Mouse (Mus musculus): Measurements from ENCODE around the gene Sema3c. TPM values are rescaled to one million over a fixed set of nuclear protein-coding genes. Genes with fewer than 3 reads are reported as not detected.

Sema3c gene
- polyA plus RNA-seq, 1 experiment, result 0.61 TPM

GRCm38 (mm10) chr5:17584299-17584945 is 10.3 kb downstream of the Sema3c start:
- H3K79me3 ChIP-seq (ENCODE audit: low read depth), result no peaks in the 10 kb centered on the region
- H3K27me3 ChIP-seq (ENCODE audit: control insufficient read depth, insufficient read depth, insufficient read length), result no peaks in the 10 kb centered on the region
- TF ChIP-seq FOSL1 (IDR thresholded peaks at IDR 0.05; ENCODE audit: insufficient read depth, low read length, poor library complexity, severe bottlenecking), result no peak
- no peak for TF ChIP-seq CEBPB (IDR thresholded peaks at IDR 0.05; ENCODE audit: low read depth)
- no peak for TF ChIP-seq MYOD1 (IDR thresholded peaks at IDR 0.05; ENCODE audit: control insufficient read depth, insufficient read length, low read depth)
- TF ChIP-seq MYOG (IDR thresholded peaks at IDR 0.05; ENCODE audit: control insufficient read depth, extremely low read depth, insufficient read length), result no peak
- TF ChIP-seq CTCF (IDR thresholded peaks at IDR 0.05; ENCODE audit: control insufficient read depth, insufficient read depth, insufficient read length), result no peak
- H3K79me2 ChIP-seq (ENCODE audit: control insufficient read depth, insufficient read depth), result no peaks in the 10 kb centered on the region
- no peak overlapping the region for H3ac ChIP-seq (ENCODE audit: control insufficient read depth, insufficient read length, low read depth)
- no peaks in the 10 kb centered on the region for H3K36me3 ChIP-seq (ENCODE audit: control insufficient read depth, insufficient read depth)
- H3K4me3 ChIP-seq (ENCODE audit: insufficient read depth, poor library complexity, severe bottlenecking), result no peak overlapping the region

GRCm38 (mm10) chr5:17586518-17587210 is 12.6 kb downstream of the Sema3c start:
- no peak overlapping the region for H3ac ChIP-seq (ENCODE audit: control insufficient read depth, insufficient read length, low read depth)
- H3K27me3 ChIP-seq (ENCODE audit: control insufficient read depth, insufficient read depth, insufficient read length), result no peaks in the 10 kb centered on the region
- H3K79me3 ChIP-seq (ENCODE audit: low read depth), result no peaks in the 10 kb centered on the region
- no peak overlapping the region for H3K4me3 ChIP-seq (ENCODE audit: insufficient read depth, poor library complexity, severe bottlenecking)
- H3K36me3 ChIP-seq (ENCODE audit: control insufficient read depth, insufficient read depth), result no peaks in the 10 kb centered on the region
- no peak for TF ChIP-seq MAX (IDR thresholded peaks at IDR 0.05)
- no peak for TF ChIP-seq CEBPB (IDR thresholded peaks at IDR 0.05; ENCODE audit: low read depth)
- TF ChIP-seq CTCF (IDR thresholded peaks at IDR 0.05; ENCODE audit: control insufficient read depth, insufficient read depth, insufficient read length), result no peak
- no peak for TF ChIP-seq FOSL1 (IDR thresholded peaks at IDR 0.05; ENCODE audit: insufficient read depth, low read length, poor library complexity, severe bottlenecking)
- no peaks in the 10 kb centered on the region for H3K79me2 ChIP-seq (ENCODE audit: control insufficient read depth, insufficient read depth)

GRCm38 (mm10) chr5:17591908-17592307 is 17.8 kb downstream of the Sema3c start:
- Histone ChIP-seq H3ac (ENCODE audit: control insufficient read depth, insufficient read length, low read depth) (no peak overlapping the region), H3K79me3 (ENCODE audit: low read depth) (no peaks in the 10 kb centered on the region), H3K79me2 (ENCODE audit: control insufficient read depth, insufficient read depth) (no peaks in the 10 kb centered on the region), H3K36me3 (ENCODE audit: control insufficient read depth, insufficient read depth) (no peaks in the 10 kb centered on the region), H3K4me3 (ENCODE audit: insufficient read depth, poor library complexity, severe bottlenecking) (no peak overlapping the region), H3K27me3 (ENCODE audit: control insufficient read depth, insufficient read depth, insufficient read length) (no peaks in the 10 kb centered on the region)
- TF ChIP-seq CEBPB (IDR thresholded peaks at IDR 0.05; ENCODE audit: low read depth) (no peak), USF1 (IDR thresholded peaks at IDR 0.05; ENCODE audit: low read depth) (no peak), CTCF (IDR thresholded peaks at IDR 0.05; ENCODE audit: control insufficient read depth, insufficient read depth, insufficient read length) (no peak), MYOG (IDR thresholded peaks at IDR 0.05; ENCODE audit: control insufficient read depth, extremely low read depth, insufficient read length) (no peak), FOSL1 (IDR thresholded peaks at IDR 0.05; ENCODE audit: insufficient read depth, low read length, poor library complexity, severe bottlenecking) (no peak), MYOD1 (IDR thresholded peaks at IDR 0.05; ENCODE audit: control insufficient read depth, insufficient read length, low read depth) (no peak), MAX (IDR thresholded peaks at IDR 0.05) (no peak)

GRCm38 (mm10) chr5:17601700-17602099 is 27.6 kb downstream of the Sema3c start:
- Histone ChIP-seq H3K27me3 (ENCODE audit: control insufficient read depth, insufficient read depth, insufficient read length) (no peaks in the 10 kb centered on the region), H3K36me3 (ENCODE audit: control insufficient read depth, insufficient read depth) (no peaks in the 10 kb centered on the region), H3K4me3 (ENCODE audit: insufficient read depth, poor library complexity, severe bottlenecking) (no peak overlapping the region), H3K79me3 (ENCODE audit: low read depth) (no peaks in the 10 kb centered on the region), H3ac (ENCODE audit: control insufficient read depth, insufficient read length, low read depth) (no peak overlapping the region), H3K79me2 (ENCODE audit: control insufficient read depth, insufficient read depth) (no peaks in the 10 kb centered on the region)
- TF ChIP-seq CEBPB (IDR thresholded peaks at IDR 0.05; ENCODE audit: low read depth), result no peak
- TF ChIP-seq MAX (IDR thresholded peaks at IDR 0.05), result no peak
- no peak for TF ChIP-seq CTCF (IDR thresholded peaks at IDR 0.05; ENCODE audit: control insufficient read depth, insufficient read depth, insufficient read length)
- TF ChIP-seq MYOG (IDR thresholded peaks at IDR 0.05; ENCODE audit: control insufficient read depth, extremely low read depth, insufficient read length), result no peak

- no peak overlapping the region for H3K4me3 ChIP-seq (ENCODE audit: insufficient read depth, poor library complexity, severe bottlenecking)
- H3K27me3 ChIP-seq (ENCODE audit: control insufficient read depth, insufficient read depth, insufficient read length), result no peaks in the 10 kb centered on the region
- no peaks in the 10 kb centered on the region for H3K79me2 ChIP-seq (ENCODE audit: control insufficient read depth, insufficient read depth)
- H3ac ChIP-seq (ENCODE audit: control insufficient read depth, insufficient read length, low read depth), result no peak overlapping the region
- H3K79me3 ChIP-seq (ENCODE audit: low read depth), result no peaks in the 10 kb centered on the region
- no peaks in the 10 kb centered on the region for H3K36me3 ChIP-seq (ENCODE audit: control insufficient read depth, insufficient read depth)
- no peak for TF ChIP-seq MYOG (IDR thresholded peaks at IDR 0.05; ENCODE audit: control insufficient read depth, extremely low read depth, insufficient read length)
- TF ChIP-seq MAX (IDR thresholded peaks at IDR 0.05), result no peak
- TF ChIP-seq MYOD1 (IDR thresholded peaks at IDR 0.05; ENCODE audit: control insufficient read depth, insufficient read length, low read depth), result no peak
- no peak for TF ChIP-seq CEBPB (IDR thresholded peaks at IDR 0.05; ENCODE audit: low read depth)
- TF ChIP-seq CTCF (IDR thresholded peaks at IDR 0.05; ENCODE audit: control insufficient read depth, insufficient read depth, insufficient read length), result no peak
- TF ChIP-seq USF1 (IDR thresholded peaks at IDR 0.05; ENCODE audit: low read depth), result no peak
- no peak for TF ChIP-seq FOSL1 (IDR thresholded peaks at IDR 0.05; ENCODE audit: insufficient read depth, low read length, poor library complexity, severe bottlenecking)
These were observed 46.5 kb downstream of the Sema3c start for GRCm38 (mm10) chr5:17620619-17621018.

GRCm38 (mm10) chr5:17622564-17622963 is 48.5 kb downstream of the Sema3c start:
- no peak for TF ChIP-seq CTCF (IDR thresholded peaks at IDR 0.05; ENCODE audit: control insufficient read depth, insufficient read depth, insufficient read length)
- TF ChIP-seq CEBPB (IDR thresholded peaks at IDR 0.05; ENCODE audit: low read depth), result no peak
- TF ChIP-seq FOSL1 (IDR thresholded peaks at IDR 0.05; ENCODE audit: insufficient read depth, low read length, poor library complexity, severe bottlenecking), result no peak
- TF ChIP-seq MYOG (IDR thresholded peaks at IDR 0.05; ENCODE audit: control insufficient read depth, extremely low read depth, insufficient read length), result no peak
- no peak for TF ChIP-seq USF1 (IDR thresholded peaks at IDR 0.05; ENCODE audit: low read depth)
- no peak for TF ChIP-seq MYOD1 (IDR thresholded peaks at IDR 0.05; ENCODE audit: control insufficient read depth, insufficient read length, low read depth)
- TF ChIP-seq MAX (IDR thresholded peaks at IDR 0.05), result no peak
- Histone ChIP-seq H3ac (ENCODE audit: control insufficient read depth, insufficient read length, low read depth) (no peak overlapping the region), H3K36me3 (ENCODE audit: control insufficient read depth, insufficient read depth) (no peaks in the 10 kb centered on the region), H3K79me3 (ENCODE audit: low read depth) (no peaks in the 10 kb centered on the region), H3K79me2 (ENCODE audit: control insufficient read depth, insufficient read depth) (no peaks in the 10 kb centered on the region), H3K4me3 (ENCODE audit: insufficient read depth, poor library complexity, severe bottlenecking) (no peak overlapping the region), H3K27me3 (ENCODE audit: control insufficient read depth, insufficient read depth, insufficient read length) (no peaks in the 10 kb centered on the region)
